In genomic region chr10:80248971-80249640, GRCm38 (mm10) we compare ENCODE assay signal across 8 mouse cellular contexts. TPM values are rescaled to one million over a fixed set of nuclear protein-coding genes. Genes with fewer than 3 reads are reported as not detected.
DNase-seq lines count a peak whose midpoint lies in the region; ATAC-seq lines count a peak whose summit lies in the region.

Ndufs7 (plus strand) TSS chr10:80249121.

- H3K27me3 ChIP-seq in hindbrain, embryonic 11.5 days (ENCODE audit: control insufficient read depth, insufficient read depth, low read length): no peaks in the 10 kb centered on the region

- under 1% methylated on average over 53 of the region's 53 CpGs for WGBS in hindbrain, embryonic 11.5 days

- peak; percentile 87 for ATAC-seq in hindbrain, embryonic 11.5 days (ENCODE audit: low FRiP score)

- peak within 1 kb of the TSS; percentile 70 for H3K27ac ChIP-seq in hindbrain, embryonic 11.5 days (ENCODE audit: low read depth, low read length)

- peak within 1 kb of the TSS; percentile 81 for H3K9ac ChIP-seq in hindbrain, embryonic 11.5 days (ENCODE audit: low read depth, low read length)

- H3K9me3 ChIP-seq in hindbrain, embryonic 11.5 days (ENCODE audit: control insufficient read depth, low read length): no peaks in the 10 kb centered on the region

- H3K4me1 ChIP-seq in hindbrain, embryonic 11.5 days (replicated peaks; ENCODE audit: control insufficient read depth, insufficient read depth, low read length): peaks cover 3% of the 10 kb centered on the region; the same call in 1 of the 2 replicates

- H3K4me2 ChIP-seq in hindbrain, embryonic 11.5 days (replicated peaks; ENCODE audit: low read depth, low read length): peak within 1 kb of the TSS; percentile 74

- H3K4me3 ChIP-seq in hindbrain, embryonic 11.5 days (ENCODE audit: low read depth, low read length): peak within 1 kb of the TSS; percentile 75

- no peaks in the 10 kb centered on the region for H3K36me3 ChIP-seq in hindbrain, embryonic 11.5 days (ENCODE audit: control insufficient read depth, insufficient read depth, low read length)

- DNase-seq in Muller cell, postnatal 12 days (ENCODE audit: inconsistent ontology term): peak; percentile 94
- peak; percentile 97 for DNase-seq in cerebellum, adult 9-11 months
- peak; percentile 93 to 99 for DNase-seq in frontal cortex, adult 2 months (ENCODE audit: extremely low spot score in 1 of 2, low spot score in 1 of 2)
- DNase-seq in hindbrain, embryonic 11.5 days (ENCODE audit: low spot score): peak; percentile 95
- DNase-seq in layer of hippocampus, postnatal 10 days (ENCODE audit: low spot score in 2 of 2): peak; percentile 97 to 98
- DNase-seq in lung, postnatal 10 days: peak; percentile 97
- DNase-seq in ovary, postnatal 36 days (ENCODE audit: low spot score): peak; percentile 91
- peak; percentile 97 for DNase-seq in thymus, postnatal 25 days

RNA-seq across cellular contexts. Expression of gene Ndufs7, which starts in this region (rescaled TPM):
- polyA plus RNA-seq in frontal cortex, adult 2 months (2012; rRNA removed): 380 and 448 TPM in 2 replicates
- 242 and 245 TPM in 2 replicates for polyA plus RNA-seq in hindbrain, embryonic 11.5 days (2014; fragmentation: Nextera tagmentation; extraction: Ambion mirVana)
- 100 to 1,000 TPM; 143 to 152 TPM for total RNA-seq in layer of hippocampus, postnatal 10 days (2021)

Comparison
In these comparisons a context has a peak if more than half of its experiments do, and no peak if none do; other contexts are left out.
1. Peak in every context shown above with its lines: DNase-seq, ATAC-seq, H3K4me3 ChIP-seq and H3K27ac ChIP-seq.